Mouse (Mus musculus) liver, embryonic 12.5 days (tissue): ENCODE measurements around the gene Cacna2d3. TPM values are rescaled to one million over a fixed set of nuclear protein-coding genes. Genes with fewer than 3 reads are reported as not detected.

Experiments
- ATAC-seq: fragments of 200-750 bp; cut with Nextera tagmentation; 2 replicates; pipeline ENCODE4 v1.8.0; 2017; ENCODE audit warnings: moderate number of reproducible peaks, mild to moderate bottlenecking, moderate library complexity
- H3K27ac ChIP-seq: fragments of 300-500 bp; sonication (generic); 2 replicates; pipeline ENCODE4 v1.5.1; 2016; ENCODE audit warnings: mild to moderate bottlenecking
- H3K27me3 ChIP-seq: fragments of 300-500 bp; sonication (generic); replicated peaks from 2 replicates; pipeline ENCODE4 v1.6.1; 2016; ENCODE audit warnings: mild to moderate bottlenecking, moderate library complexity
- H3K36me3 ChIP-seq: fragments of 300-500 bp; sonication (generic); 2 replicates; pipeline ENCODE4 v1.6.1; 2016; ENCODE audit warnings: mild to moderate bottlenecking, moderate library complexity
- H3K4me1 ChIP-seq: fragments of 300-500 bp; sonication (generic); 2 replicates; pipeline ENCODE4 v1.6.1; 2016
- H3K4me2 ChIP-seq: fragments of 300-500 bp; sonication (generic); 2 replicates; pipeline ENCODE4 v1.6.1; 2016; ENCODE audit warnings: mild to moderate bottlenecking, moderate library complexity
- H3K4me3 ChIP-seq: fragments of 300-500 bp; sonication (generic); 2 replicates; pipeline ENCODE4 v1.5.1; 2016; ENCODE audit warnings: mild to moderate bottlenecking, moderate library complexity
- H3K9ac ChIP-seq: fragments of 300-500 bp; sonication (generic); 2 replicates; pipeline ENCODE4 v1.6.1; 2016; ENCODE audit warnings: mild to moderate bottlenecking, moderate library complexity
- H3K9me3 ChIP-seq: fragments of 300-500 bp; sonication (generic); replicated peaks from 2 replicates; pipeline ENCODE4 v1.6.1; 2016; ENCODE audit warnings: mild to moderate bottlenecking, moderate library complexity
- WGBS: fragments of 180-500 bp; shearing (Covaris S2); methylation state at CpG from one replicate; pipeline ENCODE4 v1.1.7; 2016; ENCODE audit not compliant: insufficient replicate concordance; 5-methylcytosine and 5-hydroxymethylcytosine counted together
- polyA plus RNA-seq: library from polyadenylated mRNA; unstranded; fragments of >200 nt; fragmentation: Nextera tagmentation; extraction: Ambion mirVana; gene quantifications from 2 replicates; pipeline ENCODE4 v1.2.1, GENCODE M21; 2016

The Cacna2d3 gene
- polyA plus RNA-seq, 1 experiment from 2014 or later: 0.39 TPM

GRCm38 (mm10) chr14:29405125-29405877 is 316.4 kb downstream of the Cacna2d3 start:
- Histone ChIP-seq H3K9me3 (no peaks in the 10 kb centered on the region), H3K4me1 (no peaks in the 10 kb centered on the region), H3K4me2 (no peak overlapping the region), H3K27ac (no peak overlapping the region), H3K27me3 (no peaks in the 10 kb centered on the region), H3K9ac (no peak overlapping the region), H3K4me3 (no peak overlapping the region), H3K36me3 (no peaks in the 10 kb centered on the region)
- WGBS: 63% methylated on average over 8 of the region's 8 CpGs
- ATAC-seq: no peak

DNA sequence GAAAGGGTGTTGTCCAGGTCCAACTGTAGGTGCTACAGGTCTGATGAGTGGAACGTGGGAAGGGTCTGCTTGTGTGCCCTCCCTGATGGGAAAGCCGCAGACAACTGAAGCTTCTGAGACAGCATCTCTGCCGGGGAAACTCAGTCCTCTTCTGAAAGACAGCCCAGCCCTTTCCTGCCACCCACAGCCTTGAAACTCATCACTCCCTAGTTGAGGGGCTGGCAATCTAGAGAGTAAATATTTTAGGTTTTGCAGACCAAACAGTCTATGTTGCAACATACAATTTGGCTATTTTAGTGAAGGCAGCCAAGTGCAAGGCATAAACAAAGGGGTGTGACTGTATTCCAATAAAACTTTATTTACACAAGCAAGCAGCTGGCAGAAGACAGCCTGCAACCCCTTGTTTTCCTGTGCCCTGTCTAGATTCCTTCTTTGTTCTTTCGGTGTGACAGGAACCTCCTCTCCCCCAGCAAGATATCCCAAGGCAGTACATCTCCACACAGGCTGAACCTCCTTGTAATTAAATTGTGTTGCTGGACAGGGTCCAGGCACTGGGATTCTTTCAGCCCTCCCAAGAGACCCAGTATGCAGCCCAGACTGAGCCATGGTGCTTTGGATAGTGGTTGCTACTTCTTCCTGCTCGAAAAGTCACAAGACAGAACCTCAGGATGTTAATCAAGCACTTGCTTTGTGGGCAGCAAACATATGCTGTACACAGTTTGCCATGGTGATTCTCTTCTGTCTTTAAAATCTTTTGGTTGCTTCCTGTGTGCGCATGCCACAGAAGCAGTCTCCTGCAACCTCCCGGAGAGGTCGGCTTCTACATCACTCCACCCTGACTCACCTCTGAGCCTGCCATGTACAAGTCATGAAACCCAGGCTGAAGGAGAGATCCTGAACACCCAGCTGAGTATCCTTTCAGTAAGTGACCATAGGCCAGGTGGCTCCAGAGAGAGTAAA is 317.5 kb downstream of the Cacna2d3 start:
- Histone ChIP-seq H3K27me3 (no peaks in the 10 kb centered on the region), H3K4me3 (no peak overlapping the region), H3K27ac (no peak overlapping the region), H3K9me3 (no peaks in the 10 kb centered on the region), H3K4me1 (no peaks in the 10 kb centered on the region), H3K4me2 (no peak overlapping the region), H3K9ac (no peak overlapping the region), H3K36me3 (no peaks in the 10 kb centered on the region)
- ATAC-seq: no peak
- WGBS: 63% methylated on average over 8 of the region's 8 CpGs

DNA sequence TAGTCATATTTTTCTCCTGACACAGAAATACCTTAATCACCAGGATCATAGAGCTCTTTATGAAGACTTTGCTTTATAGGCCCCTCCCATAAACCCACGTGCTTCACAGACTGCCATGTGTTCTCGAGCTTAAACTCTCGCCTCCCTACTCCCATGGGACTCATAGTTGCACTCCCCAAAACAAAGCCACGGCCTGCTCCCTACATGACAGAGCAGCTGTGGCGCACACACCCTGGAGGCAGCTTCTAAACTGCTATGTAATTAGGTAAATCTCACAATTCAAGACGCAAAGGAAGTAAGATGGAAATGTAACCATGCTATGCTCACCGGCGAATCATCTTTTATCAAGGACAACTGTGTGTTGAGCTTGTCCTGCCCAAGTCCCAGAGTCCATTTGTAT is 319.2 kb downstream of the Cacna2d3 start:
- no peaks in the 10 kb centered on the region for H3K27me3 ChIP-seq
- H3K9ac ChIP-seq: no peak overlapping the region
- H3K36me3 ChIP-seq: no peaks in the 10 kb centered on the region
- H3K4me3 ChIP-seq: no peak overlapping the region
- no peaks in the 10 kb centered on the region for H3K4me1 ChIP-seq
- H3K27ac ChIP-seq: no peak overlapping the region
- 65% methylated on average over 8 of the region's 8 CpGs for WGBS
- ATAC-seq: no peak
- H3K9me3 ChIP-seq: no peaks in the 10 kb centered on the region
- no peak overlapping the region for H3K4me2 ChIP-seq

- ATAC-seq: no peak
- H3K27me3 ChIP-seq: no peaks in the 10 kb centered on the region
- no peaks in the 10 kb centered on the region for H3K36me3 ChIP-seq
- 71% methylated on average over 8 of the region's 8 CpGs for WGBS
- no peaks in the 10 kb centered on the region for H3K4me1 ChIP-seq
- no peaks in the 10 kb centered on the region for H3K9me3 ChIP-seq
- H3K4me2 ChIP-seq: no peak overlapping the region
- no peak overlapping the region for H3K4me3 ChIP-seq
- no peak overlapping the region for H3K9ac ChIP-seq
- no peak overlapping the region for H3K27ac ChIP-seq
Observed at GRCm38 (mm10) chr14:29393786-29394185, 327.9 kb downstream of the Cacna2d3 start.

- no peak for ATAC-seq
- WGBS: 79% methylated on average over 3 of the region's 3 CpGs
Observed at GRCm38 (mm10) chr14:29392851-29393250, 328.8 kb downstream of the Cacna2d3 start.

DNA sequence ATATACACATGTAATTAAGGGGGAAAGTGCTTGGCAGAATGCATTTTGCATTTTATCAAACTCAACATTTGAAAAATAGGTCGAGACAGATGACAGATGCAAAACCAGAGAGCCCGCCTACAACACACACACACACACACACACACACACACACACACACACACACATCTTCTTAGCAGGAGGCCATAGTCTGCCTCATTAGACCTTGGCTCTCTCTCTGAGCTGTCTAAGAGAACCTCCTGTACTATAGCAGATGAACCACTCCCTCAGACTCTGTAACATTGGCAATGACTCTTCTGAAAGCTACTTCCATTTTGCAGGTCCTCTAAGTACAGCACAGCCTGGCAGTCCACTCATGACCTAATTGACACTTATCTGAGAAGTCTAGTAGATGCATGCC is 330.2 kb downstream of the Cacna2d3 start:
- Histone ChIP-seq H3K4me3 (no peak overlapping the region), H3K9me3 (no peaks in the 10 kb centered on the region), H3K9ac (no peak overlapping the region), H3K4me2 (no peak overlapping the region), H3K27ac (no peak overlapping the region), H3K4me1 (no peaks in the 10 kb centered on the region), H3K36me3 (no peaks in the 10 kb centered on the region), H3K27me3 (no peaks in the 10 kb centered on the region)
- 61% methylated on average over 2 of the region's 2 CpGs for WGBS
- ATAC-seq: no peak

More at GRCm38 (mm10) chr14:29392851-29393250, 328.8 kb downstream of the Cacna2d3 start:
- Histone ChIP-seq H3K4me3 (no peak overlapping the region), H3K9ac (no peak overlapping the region), H3K9me3 (no peaks in the 10 kb centered on the region), H3K4me2 (no peak overlapping the region), H3K27ac (no peak overlapping the region), H3K36me3 (no peaks in the 10 kb centered on the region), H3K4me1 (no peaks in the 10 kb centered on the region), H3K27me3 (no peaks in the 10 kb centered on the region)

DNA sequence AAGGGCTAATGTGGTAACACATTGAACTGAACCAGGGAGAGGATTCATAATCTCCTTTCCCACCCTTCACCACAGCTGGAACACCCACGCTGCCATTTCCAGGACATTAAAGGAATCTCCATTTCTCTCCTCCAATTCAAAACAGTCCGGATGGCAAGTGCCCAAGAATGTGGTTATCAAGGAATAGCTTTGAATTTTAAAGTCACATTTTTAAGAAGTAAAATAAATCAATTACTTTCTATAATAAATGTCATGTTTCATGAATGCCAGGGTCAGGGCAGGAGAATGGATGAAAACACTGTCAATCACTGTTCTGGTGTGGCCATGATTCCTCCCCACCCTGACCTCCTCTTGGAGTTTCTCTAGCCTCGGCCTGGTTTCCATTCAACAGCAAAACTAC is 333.9 kb downstream of the Cacna2d3 start:
- 64% methylated on average over 3 of the region's 3 CpGs for WGBS

DNA sequence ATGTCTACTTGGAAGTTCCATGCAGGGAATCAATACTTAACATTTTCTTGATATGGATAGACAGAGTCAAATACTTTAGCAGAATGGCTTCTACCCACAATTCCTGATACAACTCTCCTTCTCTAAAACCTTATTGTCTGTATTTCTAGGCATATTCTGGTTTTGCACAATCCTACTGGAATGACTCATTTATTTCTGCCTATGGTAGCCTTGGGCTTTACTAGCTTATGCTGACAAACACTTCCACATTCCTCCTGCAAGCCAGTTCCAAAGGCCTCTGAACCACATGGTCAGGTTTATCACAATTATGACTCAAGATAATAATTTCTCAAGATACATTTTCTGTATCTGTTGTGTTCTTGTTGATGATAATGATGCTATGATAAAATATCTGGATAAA is 336.2 kb downstream of the Cacna2d3 start:
- no peak overlapping the region for H3K4me3 ChIP-seq
- H3K36me3 ChIP-seq: no peaks in the 10 kb centered on the region
- no peaks in the 10 kb centered on the region for H3K27me3 ChIP-seq
- no peaks in the 10 kb centered on the region for H3K4me1 ChIP-seq
- ATAC-seq: no peak
- H3K9ac ChIP-seq: no peak overlapping the region
- H3K27ac ChIP-seq: no peak overlapping the region
- no peak overlapping the region for H3K4me2 ChIP-seq
- no peaks in the 10 kb centered on the region for H3K9me3 ChIP-seq

More for the DNA sequence above, 333.9 kb downstream of the Cacna2d3 start:
- no peak for ATAC-seq
- Histone ChIP-seq H3K27ac (no peak overlapping the region), H3K4me3 (no peak overlapping the region), H3K4me1 (no peaks in the 10 kb centered on the region), H3K9ac (no peak overlapping the region), H3K27me3 (no peaks in the 10 kb centered on the region), H3K36me3 (no peaks in the 10 kb centered on the region), H3K9me3 (no peaks in the 10 kb centered on the region), H3K4me2 (no peak overlapping the region)

- no peak for ATAC-seq
Observed at GRCm38 (mm10) chr14:29382786-29383185, 338.9 kb downstream of the Cacna2d3 start.

GRCm38 (mm10) chr14:29366911-29367310 is 354.8 kb downstream of the Cacna2d3 start:
- Histone ChIP-seq H3K4me1 (no peaks in the 10 kb centered on the region), H3K27ac (no peak overlapping the region), H3K27me3 (no peaks in the 10 kb centered on the region), H3K36me3 (no peaks in the 10 kb centered on the region), H3K9me3 (no peaks in the 10 kb centered on the region), H3K9ac (no peak overlapping the region), H3K4me2 (no peak overlapping the region), H3K4me3 (no peak overlapping the region)
- ATAC-seq: no peak
- WGBS: 73% methylated on average over 5 of the region's 5 CpGs

More at GRCm38 (mm10) chr14:29382786-29383185, 338.9 kb downstream of the Cacna2d3 start:
- Histone ChIP-seq H3K9ac (no peak overlapping the region), H3K27me3 (no peaks in the 10 kb centered on the region), H3K4me2 (no peak overlapping the region), H3K4me1 (no peaks in the 10 kb centered on the region), H3K4me3 (no peak overlapping the region), H3K36me3 (no peaks in the 10 kb centered on the region), H3K27ac (no peak overlapping the region), H3K9me3 (no peaks in the 10 kb centered on the region)
- 65% methylated on average over 2 of the region's 2 CpGs for WGBS

- Histone ChIP-seq H3K27ac (no peak overlapping the region), H3K4me1 (no peaks in the 10 kb centered on the region), H3K4me2 (no peak overlapping the region), H3K9ac (no peak overlapping the region), H3K9me3 (no peaks in the 10 kb centered on the region), H3K4me3 (no peak overlapping the region), H3K36me3 (no peaks in the 10 kb centered on the region), H3K27me3 (no peaks in the 10 kb centered on the region)
- 42% methylated on average over 3 of the region's 3 CpGs for WGBS
- no peak for ATAC-seq
Observed at GRCm38 (mm10) chr14:29362448-29362847, 359.2 kb downstream of the Cacna2d3 start.

- H3K4me1 ChIP-seq: no peaks in the 10 kb centered on the region
- no peaks in the 10 kb centered on the region for H3K9me3 ChIP-seq
- no peak overlapping the region for H3K27ac ChIP-seq
- no peaks in the 10 kb centered on the region for H3K27me3 ChIP-seq
- no peak overlapping the region for H3K4me2 ChIP-seq
- 65% methylated on average over 4 of the region's 4 CpGs for WGBS
- ATAC-seq: no peak
- no peak overlapping the region for H3K9ac ChIP-seq
- H3K4me3 ChIP-seq: no peak overlapping the region
- H3K36me3 ChIP-seq: no peaks in the 10 kb centered on the region
Observed at GRCm38 (mm10) chr14:29350627-29351026, 371.0 kb downstream of the Cacna2d3 start.
